Mouse (Mus musculus) liver, embryonic 12.5 days (tissue): ENCODE data around the gene Psmd13. TPM values are rescaled to one million over a fixed set of nuclear protein-coding genes. Genes with fewer than 3 reads are reported as not detected.

Experiments used
- polyA plus RNA-seq: library from polyadenylated mRNA; unstranded; fragments of >200 nt; fragmentation: Nextera tagmentation; extraction: Ambion mirVana; gene quantifications from 2 replicates; pipeline ENCODE4 v1.2.1, GENCODE M21; 2016

Psmd13 gene
- polyA plus RNA-seq, 1 experiment from 2014 or later, result 213 TPM

Other genes starting within 250 kb of the Psmd13 start
- gene Olfr53, start 235.5 kb upstream of the Psmd13 start, polyA plus RNA-seq, result not detected in 2 replicates
- gene Olfr539, start 222.0 kb upstream of the Psmd13 start, polyA plus RNA-seq, result not detected in 2 replicates
- gene Olfr45, start 200.0 kb upstream of the Psmd13 start, polyA plus RNA-seq, result not detected in 2 replicates
- not detected in 2 replicates for gene Olfr541, start 184.7 kb upstream of the Psmd13 start, polyA plus RNA-seq
- gene Cyp2e1, start 118.2 kb upstream of the Psmd13 start, polyA plus RNA-seq, result not detected in 2 replicates
- gene Syce1, start 94.1 kb upstream of the Psmd13 start, polyA plus RNA-seq, result 0.15 TPM in 1 of 2 replicates, not detected in the other
- gene Zfp941, start 59.8 kb upstream of the Psmd13 start, polyA plus RNA-seq, result 0.43 and 0.51 TPM in 2 replicates
- 4.5 and 4.6 TPM in 2 replicates for gene Urah, start 47.0 kb upstream of the Psmd13 start, polyA plus RNA-seq
- gene Scgb1c1, start 36.4 kb upstream of the Psmd13 start, polyA plus RNA-seq, result not detected in 2 replicates
- gene Odf3, start 34.2 kb upstream of the Psmd13 start, polyA plus RNA-seq, result 0.07 TPM in 1 of 2 replicates, not detected in the other
- not detected in 2 replicates for gene Gm45785, start 25.6 kb upstream of the Psmd13 start, polyA plus RNA-seq
- gene Ric8a, start 25.0 kb upstream of the Psmd13 start, polyA plus RNA-seq, result 30.7 and 33.8 TPM in 2 replicates
- gene Bet1l, start 24.4 kb upstream of the Psmd13 start, polyA plus RNA-seq, result 17.4 and 18.0 TPM in 2 replicates
- 16.0 and 18.1 TPM in 2 replicates for gene Sirt3, start 341 bp downstream of the Psmd13 start, polyA plus RNA-seq
- gene Cox8b, start 18.5 kb downstream of the Psmd13 start, polyA plus RNA-seq, result not detected in 2 replicates
- 1.1 and 1.4 TPM in 2 replicates for gene Nlrp6, start 38.9 kb downstream of the Psmd13 start, polyA plus RNA-seq
- gene Pgghg, start 59.4 kb downstream of the Psmd13 start, polyA plus RNA-seq, result 7.8 and 7.9 TPM in 2 replicates
- 0.94 and 0.99 TPM in 2 replicates for gene Ifitm5, start 68.3 kb downstream of the Psmd13 start, polyA plus RNA-seq
- not detected in 2 replicates for gene Gm45717, start 74.0 kb downstream of the Psmd13 start, polyA plus RNA-seq
- gene Ifitm2, start 74.0 kb downstream of the Psmd13 start, polyA plus RNA-seq, result 355 TPM in 2 replicates
- 19.5 and 23.4 TPM in 2 replicates for gene Ifitm1, start 85.3 kb downstream of the Psmd13 start, polyA plus RNA-seq
- gene Ifitm3, start 128.8 kb downstream of the Psmd13 start, polyA plus RNA-seq, result 35.7 TPM in 2 replicates
- gene Ifitm6, start 136.0 kb downstream of the Psmd13 start, polyA plus RNA-seq, result 1.4 and 2.7 TPM in 2 replicates
- not detected in 2 replicates for gene Gm17387, start 147.2 kb downstream of the Psmd13 start, polyA plus RNA-seq
- 1.9 and 2.3 TPM in 2 replicates for gene B4galnt4, start 179.1 kb downstream of the Psmd13 start, polyA plus RNA-seq
- 0.71 and 1.1 TPM in 2 replicates for gene Pkp3, start 196.2 kb downstream of the Psmd13 start, polyA plus RNA-seq
- gene Sigirr, start 218.6 kb downstream of the Psmd13 start, polyA plus RNA-seq, result 16.0 and 16.5 TPM in 2 replicates
- 0.15 and 0.19 TPM in 2 replicates for gene Ano9, start 235.8 kb downstream of the Psmd13 start, polyA plus RNA-seq
- gene Ptdss2, start 240.4 kb downstream of the Psmd13 start, polyA plus RNA-seq, result 159 and 164 TPM in 2 replicates